Mouse (Mus musculus): Measurements from ENCODE around the gene Ino80d. TPM values are rescaled to one million over a fixed set of nuclear protein-coding genes. Genes with fewer than 3 reads are reported as not detected.

Gene Ino80d
- polyA plus RNA-seq, 1 experiment from 2014 or later: 7.9 TPM

- DNase-seq (ENCODE audit: low spot score): peak; percentile 52
- Histone ChIP-seq H3K27ac (replicated peaks; ENCODE audit: low read depth, low read length) (no peak overlapping the region), H3K4me1 (ENCODE audit: control insufficient read depth, insufficient read depth, low read length) (no peaks in the 10 kb centered on the region), H3K4me2 (ENCODE audit: low read depth, low read length) (no peak overlapping the region), H3K9ac (replicated peaks; ENCODE audit: low read length) (no peak overlapping the region), H3K4me3 (ENCODE audit: low read depth, low read length) (no peak overlapping the region), H3K36me3 (replicated peaks; ENCODE audit: control insufficient read depth, insufficient read depth, low read depth, low read length) (no peaks in the 10 kb centered on the region), H3K9me3 (replicated peaks; ENCODE audit: control insufficient read depth, low read length) (no peaks in the 10 kb centered on the region), H3K27me3 (ENCODE audit: control insufficient read depth, insufficient read depth, low read length) (no peaks in the 10 kb centered on the region)
- 32% methylated on average over 3 of the region's 3 CpGs for WGBS
- no peak for ATAC-seq (replicated peaks; ENCODE audit: insufficient number of reproducible peaks, low FRiP score, low TSS enrichment, low read depth)
Measured at GRCm38 (mm10) chr1:62976742-62977141, 137.7 kb downstream of the Ino80d start.

GRCm38 (mm10) chr1:62966885-62967284 is 147.6 kb downstream of the Ino80d start:
- DNase-seq (ENCODE audit: low spot score) (peak; percentile 77), ATAC-seq (replicated peaks; ENCODE audit: insufficient number of reproducible peaks, low FRiP score, low TSS enrichment, low read depth) (no peak)
- H3K36me3 ChIP-seq (replicated peaks; ENCODE audit: control insufficient read depth, insufficient read depth, low read depth, low read length): no peaks in the 10 kb centered on the region

GRCm38 (mm10) chr1:62964291-62964690 is 150.2 kb downstream of the Ino80d start:
- no peak overlapping the region for H3K4me3 ChIP-seq (ENCODE audit: low read depth, low read length)
- H3K36me3 ChIP-seq (replicated peaks; ENCODE audit: control insufficient read depth, insufficient read depth, low read depth, low read length): no peaks in the 10 kb centered on the region
- H3K9me3 ChIP-seq (replicated peaks; ENCODE audit: control insufficient read depth, low read length): no peaks in the 10 kb centered on the region
- DNase-seq (ENCODE audit: low spot score) (peak; percentile 80), ATAC-seq (replicated peaks; ENCODE audit: insufficient number of reproducible peaks, low FRiP score, low TSS enrichment, low read depth) (peak; percentile 91)
- H3K9ac ChIP-seq (replicated peaks; ENCODE audit: low read length): no peak overlapping the region
- no peak overlapping the region for H3K27ac ChIP-seq (replicated peaks; ENCODE audit: low read depth, low read length)
- H3K4me2 ChIP-seq (ENCODE audit: low read depth, low read length): no peak overlapping the region
- WGBS: 20% methylated on average over 6 of the region's 6 CpGs
- no peaks in the 10 kb centered on the region for H3K4me1 ChIP-seq (ENCODE audit: control insufficient read depth, insufficient read depth, low read length)
- no peaks in the 10 kb centered on the region for H3K27me3 ChIP-seq (ENCODE audit: control insufficient read depth, insufficient read depth, low read length)

More at GRCm38 (mm10) chr1:62966885-62967284, 147.6 kb downstream of the Ino80d start:
- Histone ChIP-seq H3K4me1 (ENCODE audit: control insufficient read depth, insufficient read depth, low read length) (no peaks in the 10 kb centered on the region), H3K27ac (replicated peaks; ENCODE audit: low read depth, low read length) (no peak overlapping the region), H3K27me3 (ENCODE audit: control insufficient read depth, insufficient read depth, low read length) (no peaks in the 10 kb centered on the region), H3K4me2 (ENCODE audit: low read depth, low read length) (no peak overlapping the region), H3K4me3 (ENCODE audit: low read depth, low read length) (no peak overlapping the region), H3K9me3 (replicated peaks; ENCODE audit: control insufficient read depth, low read length) (no peaks in the 10 kb centered on the region), H3K9ac (replicated peaks; ENCODE audit: low read length) (no peak overlapping the region)
- 15% methylated on average over 5 of the region's 5 CpGs for WGBS

GRCm38 (mm10) chr1:62956942-62957645 is 157.4 kb downstream of the Ino80d start:
- Histone ChIP-seq H3K4me2 (ENCODE audit: low read depth, low read length) (no peak overlapping the region), H3K4me3 (ENCODE audit: low read depth, low read length) (no peak overlapping the region), H3K27ac (replicated peaks; ENCODE audit: low read depth, low read length) (no peak overlapping the region), H3K4me1 (ENCODE audit: control insufficient read depth, insufficient read depth, low read length) (no peaks in the 10 kb centered on the region; the same call in 1 of the 2 replicates), H3K9ac (replicated peaks; ENCODE audit: low read length) (no peak overlapping the region), H3K27me3 (ENCODE audit: control insufficient read depth, insufficient read depth, low read length) (no peaks in the 10 kb centered on the region), H3K36me3 (replicated peaks; ENCODE audit: control insufficient read depth, insufficient read depth, low read depth, low read length) (no peaks in the 10 kb centered on the region), H3K9me3 (replicated peaks; ENCODE audit: control insufficient read depth, low read length) (no peaks in the 10 kb centered on the region)
- WGBS: 55% methylated on average over 1 of the region's 1 CpGs
- DNase-seq (ENCODE audit: low spot score): no peak
- no peak for ATAC-seq (replicated peaks; ENCODE audit: insufficient number of reproducible peaks, low FRiP score, low TSS enrichment, low read depth)

GRCm38 (mm10) chr1:62956526-62956925 is 157.9 kb downstream of the Ino80d start:
- DNase-seq (ENCODE audit: low spot score): no peak
- Histone ChIP-seq H3K9me3 (replicated peaks; ENCODE audit: control insufficient read depth, low read length) (no peaks in the 10 kb centered on the region), H3K9ac (replicated peaks; ENCODE audit: low read length) (no peak overlapping the region), H3K27ac (replicated peaks; ENCODE audit: low read depth, low read length) (no peak overlapping the region), H3K4me1 (ENCODE audit: control insufficient read depth, insufficient read depth, low read length) (no peaks in the 10 kb centered on the region; the same call in 1 of the 2 replicates), H3K4me2 (ENCODE audit: low read depth, low read length) (no peak overlapping the region), H3K36me3 (replicated peaks; ENCODE audit: control insufficient read depth, insufficient read depth, low read depth, low read length) (no peaks in the 10 kb centered on the region), H3K27me3 (ENCODE audit: control insufficient read depth, insufficient read depth, low read length) (no peaks in the 10 kb centered on the region), H3K4me3 (ENCODE audit: low read depth, low read length) (no peak overlapping the region)
- no peak for ATAC-seq (replicated peaks; ENCODE audit: insufficient number of reproducible peaks, low FRiP score, low TSS enrichment, low read depth)
- 70% methylated on average over 5 of the region's 5 CpGs for WGBS

GRCm38 (mm10) chr1:62955340-62955739 is 159.1 kb downstream of the Ino80d start:
- 57% methylated on average over 6 of the region's 6 CpGs for WGBS
- no peak for ATAC-seq (replicated peaks; ENCODE audit: insufficient number of reproducible peaks, low FRiP score, low TSS enrichment, low read depth)
- H3K27me3 ChIP-seq (ENCODE audit: control insufficient read depth, insufficient read depth, low read length): no peaks in the 10 kb centered on the region

GRCm38 (mm10) chr1:62953036-62953435 is 161.4 kb downstream of the Ino80d start:
- 89% methylated on average over 4 of the region's 4 CpGs for WGBS
- no peaks in the 10 kb centered on the region for H3K36me3 ChIP-seq (replicated peaks; ENCODE audit: control insufficient read depth, insufficient read depth, low read depth, low read length)
- H3K4me2 ChIP-seq (ENCODE audit: low read depth, low read length): no peak overlapping the region
- H3K4me1 ChIP-seq (ENCODE audit: control insufficient read depth, insufficient read depth, low read length): no peaks in the 10 kb centered on the region
- no peak overlapping the region for H3K9ac ChIP-seq (replicated peaks; ENCODE audit: low read length)
- ATAC-seq (replicated peaks; ENCODE audit: insufficient number of reproducible peaks, low FRiP score, low TSS enrichment, low read depth): no peak
- H3K27me3 ChIP-seq (ENCODE audit: control insufficient read depth, insufficient read depth, low read length): no peaks in the 10 kb centered on the region
- no peak overlapping the region for H3K4me3 ChIP-seq (ENCODE audit: low read depth, low read length)
- no peak overlapping the region for H3K27ac ChIP-seq (replicated peaks; ENCODE audit: low read depth, low read length)
- no peak for DNase-seq (ENCODE audit: low spot score)
- H3K9me3 ChIP-seq (replicated peaks; ENCODE audit: control insufficient read depth, low read length): no peaks in the 10 kb centered on the region

More at GRCm38 (mm10) chr1:62955340-62955739, 159.1 kb downstream of the Ino80d start:
- Histone ChIP-seq H3K4me2 (ENCODE audit: low read depth, low read length) (no peak overlapping the region), H3K27ac (replicated peaks; ENCODE audit: low read depth, low read length) (no peak overlapping the region), H3K4me3 (ENCODE audit: low read depth, low read length) (no peak overlapping the region), H3K9ac (replicated peaks; ENCODE audit: low read length) (no peak overlapping the region), H3K4me1 (ENCODE audit: control insufficient read depth, insufficient read depth, low read length) (no peaks in the 10 kb centered on the region; the same call in 1 of the 2 replicates), H3K36me3 (replicated peaks; ENCODE audit: control insufficient read depth, insufficient read depth, low read depth, low read length) (no peaks in the 10 kb centered on the region), H3K9me3 (replicated peaks; ENCODE audit: control insufficient read depth, low read length) (no peaks in the 10 kb centered on the region)
- no peak for DNase-seq (ENCODE audit: low spot score)

GRCm38 (mm10) chr1:62952319-62952718 is 162.1 kb downstream of the Ino80d start:
- no peak for ATAC-seq (replicated peaks; ENCODE audit: insufficient number of reproducible peaks, low FRiP score, low TSS enrichment, low read depth)
- H3K4me1 ChIP-seq (ENCODE audit: control insufficient read depth, insufficient read depth, low read length): no peaks in the 10 kb centered on the region
- no peaks in the 10 kb centered on the region for H3K27me3 ChIP-seq (ENCODE audit: control insufficient read depth, insufficient read depth, low read length)
- H3K9me3 ChIP-seq (replicated peaks; ENCODE audit: control insufficient read depth, low read length): no peaks in the 10 kb centered on the region
- no peak overlapping the region for H3K9ac ChIP-seq (replicated peaks; ENCODE audit: low read length)
- no peak overlapping the region for H3K4me2 ChIP-seq (ENCODE audit: low read depth, low read length)
- H3K4me3 ChIP-seq (ENCODE audit: low read depth, low read length): no peak overlapping the region
- no peak overlapping the region for H3K27ac ChIP-seq (replicated peaks; ENCODE audit: low read depth, low read length)
- H3K36me3 ChIP-seq (replicated peaks; ENCODE audit: control insufficient read depth, insufficient read depth, low read depth, low read length): no peaks in the 10 kb centered on the region
- DNase-seq (ENCODE audit: low spot score): no peak
- 85% methylated on average over 3 of the region's 3 CpGs for WGBS
